Mouse (Mus musculus): ENCODE results near the gene Pdha2. TPM values are rescaled to one million over a fixed set of nuclear protein-coding genes. Genes with fewer than 3 reads are reported as not detected.

The Pdha2 gene
- total RNA-seq (2021), result not detected
- long read RNA-seq, experiment 1, result 0 reads
- long read RNA-seq, experiment 2, result 0 reads

DNA sequence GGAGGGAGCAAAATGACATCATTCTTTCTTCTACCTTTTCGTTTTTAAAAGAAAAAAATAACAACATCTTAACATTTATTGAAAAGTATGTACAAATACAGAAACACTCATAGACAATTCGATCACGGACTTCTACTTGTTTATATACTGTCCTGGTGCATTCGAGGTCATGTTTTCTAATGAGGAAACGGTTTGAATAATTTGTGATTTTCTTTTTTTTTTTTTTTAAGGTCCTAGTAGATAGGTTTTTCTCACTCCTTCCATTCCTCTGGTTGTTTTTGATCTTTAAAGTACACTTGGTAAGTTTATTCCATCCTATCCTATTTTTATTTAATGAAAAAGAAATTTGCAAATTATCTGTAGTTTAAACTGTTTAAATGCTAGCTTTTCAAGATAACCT, at the start of gene Pdha2:
Gene Pdha2, minus strand, starts transcription at position 101 of the 400 bp plus-strand sequence.
- no peak for DNase-seq (ENCODE audit: low spot score in 2 of 2)

- no peak for DNase-seq (ENCODE audit: low spot score in 2 of 2)
These were observed 48.4 kb upstream of the Pdha2 start for GRCm38 (mm10) chr3:141260518-141260917.

DNA sequence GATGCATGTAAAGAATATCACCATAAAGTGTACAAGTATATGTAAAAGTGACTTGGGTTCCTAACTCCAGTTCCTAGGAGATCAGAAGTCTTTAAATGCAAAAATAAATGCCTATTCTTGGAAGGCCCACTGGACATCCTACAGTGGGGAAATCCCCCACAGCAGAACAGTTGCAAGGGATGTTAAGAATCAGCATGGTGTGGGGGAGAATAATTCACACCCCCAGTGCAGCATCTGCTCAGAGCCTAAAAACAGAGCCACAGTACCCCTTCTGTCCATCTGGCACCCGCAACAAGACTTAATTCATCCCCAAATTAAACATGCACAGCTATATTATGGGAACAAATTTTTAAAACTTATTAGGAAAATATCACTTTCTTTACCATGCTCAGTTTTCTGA, 39.3 kb upstream of the Pdha2 start:
- DNase-seq (ENCODE audit: low spot score in 2 of 2), result peak; percentile 39 to 65

- DNase-seq (ENCODE audit: low spot score in 2 of 2), result no peak
These were observed 32.7 kb upstream of the Pdha2 start for GRCm38 (mm10) chr3:141244725-141245298.

- DNase-seq (ENCODE audit: low spot score in 2 of 2), result no peak
These were observed 25.9 kb upstream of the Pdha2 start for GRCm38 (mm10) chr3:141238071-141238470.

GRCm38 (mm10) chr3:141229148-141229547, 17.0 kb upstream of the Pdha2 start:
- no peak for DNase-seq (ENCODE audit: low spot score in 2 of 2)

DNA sequence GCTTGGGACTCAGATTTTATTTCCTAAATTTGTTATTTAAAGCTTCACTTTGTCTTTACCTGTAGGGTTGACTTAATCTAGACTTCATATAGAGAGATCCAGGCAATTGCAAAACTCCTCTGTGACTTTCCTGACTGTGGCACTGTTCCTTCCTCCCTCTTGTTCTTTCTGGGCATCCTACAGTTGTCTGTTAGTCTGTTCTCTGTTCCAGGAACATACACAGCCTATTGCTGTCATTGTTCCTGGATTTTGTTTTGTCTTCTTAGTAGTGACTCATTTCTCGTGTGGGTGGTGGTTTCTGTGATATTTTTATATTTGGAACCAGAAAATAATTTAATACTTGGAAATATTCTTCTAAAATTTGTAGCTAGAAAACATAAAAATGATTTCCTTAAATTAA, 10.2 kb upstream of the Pdha2 start:
- no peak for DNase-seq (ENCODE audit: low spot score in 2 of 2)

GRCm38 (mm10) chr3:141218561-141218960, 6.4 kb upstream of the Pdha2 start:
- DNase-seq (ENCODE audit: low spot score in 2 of 2), result no peak

GRCm38 (mm10) chr3:141216999-141217398, 4.8 kb upstream of the Pdha2 start:
- DNase-seq (ENCODE audit: low spot score in 2 of 2), result no peak

DNA sequence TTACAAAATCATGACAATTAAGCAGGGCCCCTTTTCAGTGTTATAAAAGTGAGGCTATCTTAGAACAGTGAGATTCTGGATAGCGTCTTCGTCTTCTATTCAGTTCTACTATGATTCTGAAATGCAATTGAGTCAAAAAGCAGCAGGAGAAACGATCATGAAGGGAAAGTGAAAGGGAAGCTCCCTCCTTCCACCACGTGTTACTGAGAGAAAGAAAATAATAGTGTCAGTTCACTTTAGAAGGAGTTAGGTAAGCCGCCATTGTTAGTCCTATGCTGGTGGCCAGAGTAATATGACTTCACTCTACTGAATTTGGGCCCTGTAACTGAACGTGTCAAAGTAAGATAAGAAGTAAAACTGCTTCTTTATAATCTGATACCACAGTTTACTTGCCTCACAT, 4.1 kb upstream of the Pdha2 start:
- no peak for DNase-seq (ENCODE audit: low spot score in 2 of 2)

DNA sequence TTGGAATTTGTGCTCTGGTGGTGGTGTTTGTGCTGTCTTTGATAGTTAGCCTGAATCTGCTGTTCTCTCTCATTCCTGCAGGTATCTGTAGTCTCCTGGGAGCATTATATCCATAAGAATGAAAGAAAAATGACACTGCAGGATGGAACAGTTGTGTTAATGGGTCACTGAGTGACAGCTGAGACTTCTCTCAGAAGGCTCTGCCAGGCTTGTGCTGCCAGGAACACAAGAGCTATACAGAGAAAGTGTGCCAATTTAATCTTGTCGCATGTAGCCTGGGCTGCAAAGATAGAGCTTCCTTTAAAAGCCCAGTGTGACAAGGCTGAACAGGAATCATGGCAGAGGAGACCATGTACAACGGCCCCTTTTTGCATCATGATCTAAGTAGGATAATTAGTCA, 2.6 kb upstream of the Pdha2 start:
- DNase-seq (ENCODE audit: low spot score in 2 of 2), result peak in 1 of 2 experiments; percentile 2

- no peak for DNase-seq (ENCODE audit: low spot score in 2 of 2)
These were observed 2.0 kb upstream of the Pdha2 start for GRCm38 (mm10) chr3:141214197-141214596.

GRCm38 (mm10) chr3:141211644-141212043, 511 bp downstream of the Pdha2 start:
- DNase-seq (ENCODE audit: low spot score in 2 of 2), result no peak

- no peak for DNase-seq (ENCODE audit: low spot score in 2 of 2)
These were observed 10.4 kb downstream of the Pdha2 start for GRCm38 (mm10) chr3:141201766-141202165.

DNA sequence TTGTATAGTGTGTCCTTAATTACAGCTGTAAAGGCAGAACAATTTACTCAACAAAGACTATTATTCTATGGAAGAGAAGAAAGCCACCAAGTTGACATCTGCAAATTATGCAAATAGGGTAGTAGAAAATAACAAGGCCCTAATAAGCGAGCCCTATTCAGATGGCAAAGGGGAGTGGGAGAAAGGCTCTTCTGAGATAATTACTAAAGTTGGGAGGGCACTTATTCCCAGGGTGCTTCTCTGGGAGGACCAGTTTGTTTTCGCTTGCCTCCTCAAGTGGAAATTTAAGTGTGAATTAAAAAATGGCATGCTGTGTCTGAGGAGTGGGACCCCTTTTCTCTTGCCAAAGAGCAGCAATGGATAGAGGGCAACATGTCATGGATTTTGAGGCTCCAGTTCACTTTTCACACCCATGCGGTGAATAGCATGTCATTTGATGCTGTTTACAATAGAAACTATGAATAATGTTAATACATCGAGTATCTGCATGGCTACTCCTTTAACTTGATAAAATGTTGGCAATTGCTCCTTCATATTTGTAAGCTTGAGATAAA, 14.8 kb downstream of the Pdha2 start:
- no peak for DNase-seq (ENCODE audit: low spot score in 2 of 2)

- DNase-seq (ENCODE audit: low spot score in 2 of 2), result no peak
These were observed 20.5 kb downstream of the Pdha2 start for GRCm38 (mm10) chr3:141191653-141192052.

DNA sequence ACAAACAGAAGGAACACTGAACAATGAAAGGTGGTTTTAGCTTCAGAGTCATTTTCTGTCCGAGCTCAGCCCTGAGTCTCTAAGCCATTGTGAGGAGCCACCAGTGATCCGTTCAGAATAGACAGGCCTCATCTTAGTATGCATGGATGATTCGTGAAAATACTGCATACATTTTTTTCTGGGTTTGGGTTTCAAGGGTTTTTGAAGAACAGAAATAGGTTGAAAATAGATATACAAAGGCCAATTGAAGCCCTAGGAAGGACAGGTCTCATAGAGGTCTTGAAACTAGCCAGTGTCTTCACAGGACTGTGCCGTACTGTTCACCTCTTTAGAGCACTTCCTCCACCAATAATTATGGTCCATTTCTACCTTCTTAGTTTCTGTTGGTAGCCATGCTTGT, 21.7 kb downstream of the Pdha2 start:
- DNase-seq (ENCODE audit: low spot score in 2 of 2), result no peak

DNA sequence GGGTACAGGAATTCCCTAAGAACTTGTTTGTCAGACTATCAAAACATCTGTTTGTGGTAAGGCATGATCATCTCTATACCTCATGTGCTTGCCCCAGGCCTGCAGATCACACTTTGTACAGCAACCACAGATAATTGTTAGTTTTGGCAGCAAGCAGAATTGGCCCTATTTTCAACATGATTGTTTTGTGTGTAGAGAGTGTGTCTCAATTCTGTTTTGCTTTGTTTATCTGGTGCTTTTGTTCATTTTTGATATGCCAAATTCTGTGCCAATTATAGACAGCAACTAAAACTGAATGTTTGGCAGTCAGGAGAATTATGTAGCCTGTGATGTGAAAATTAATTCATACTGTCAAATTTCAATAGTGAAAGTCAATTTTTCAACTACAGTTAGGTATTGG, 51.2 kb downstream of the Pdha2 start:
- no peak for DNase-seq (ENCODE audit: low spot score in 2 of 2)
